Mouse (Mus musculus) myocyte (in vitro differentiated cells): ENCODE results near the gene Adcy2. TPM values are rescaled to one million over a fixed set of nuclear protein-coding genes. Genes with fewer than 3 reads are reported as not detected.

Source experiments
- H3K27me3 ChIP-seq: one replicate; pipeline ENCODE4 v1.6.1; 2011; ENCODE audit not compliant: control insufficient read depth, insufficient read depth, insufficient read length
- H3K36me3 ChIP-seq: one replicate; pipeline ENCODE4 v1.6.1; 2011; ENCODE audit not compliant: control insufficient read depth, insufficient read depth
- H3K4me2 ChIP-seq: one replicate; pipeline ENCODE4 v1.6.1; 2011; ENCODE audit warnings: low read depth, control low read depth
- H3K4me3 ChIP-seq: one replicate; pipeline ENCODE4 v1.5.1; 2011; ENCODE audit warnings: mild to moderate bottlenecking, control low read depth, moderate library complexity
- H3K79me2 ChIP-seq: one replicate; pipeline ENCODE4 v1.6.1; 2011; ENCODE audit not compliant: control insufficient read depth, insufficient read depth
- H3ac ChIP-seq: one replicate; pipeline ENCODE4 v1.6.1; 2011; ENCODE audit not compliant: control insufficient read depth, insufficient read length
- MYOD1 ChIP-seq, 3 experiments: IDR thresholded peaks; one replicate each; pipeline ENCODE4 v1.6.1; 2011; ENCODE audit warnings: control low read depth in 2 of 3, low read depth in 2 of 3, mild to moderate bottlenecking in 2 of 3, moderate library complexity in 1 of 3; ENCODE audit not compliant: insufficient read length in 2 of 3, control insufficient read depth in 1 of 3
- USF1 ChIP-seq: IDR thresholded peaks from one replicate; pipeline ENCODE4 v1.6.1; 2011; ENCODE audit warnings: low read depth, mild to moderate bottlenecking, control low read depth, moderate library complexity
- polyA plus RNA-seq: library from polyadenylated mRNA; unstranded; fragments of >200 nt; fragmentation: generic; extraction: Trizol; gene quantifications from one replicate; pipeline ENCODE4 v1.2.1, GENCODE M21; 2012; ENCODE audit warnings: missing spikeins

Adcy2 gene
- polyA plus RNA-seq, 1 experiment: not detected

- no peaks in the 10 kb centered on the region for H3K79me2 ChIP-seq
- TF ChIP-seq USF1 (no peak), MYOD1 (IDR thresholded peaks at IDR 0.05; ENCODE audit: control insufficient read depth in 1 of 3, insufficient read length in 2 of 3, low read depth in 2 of 3) (peak in 1 of 3 experiments; percentile 2)
- H3K4me2 ChIP-seq: no peak overlapping the region
- peaks cover 10% of the 10 kb centered on the region for H3K36me3 ChIP-seq
- H3K27me3 ChIP-seq: no peaks in the 10 kb centered on the region
- no peak overlapping the region for H3K4me3 ChIP-seq
- H3ac ChIP-seq: no peak overlapping the region
Measured at GRCm38 (mm10) chr13:68572966-68573913, 426.1 kb downstream of the Adcy2 start.

- Histone ChIP-seq H3K27me3 (no peaks in the 10 kb centered on the region), H3ac (no peak overlapping the region), H3K4me3 (no peak overlapping the region), H3K36me3 (peaks cover 12% of the 10 kb centered on the region), H3K79me2 (no peaks in the 10 kb centered on the region), H3K4me2 (no peak overlapping the region)
- TF ChIP-seq MYOD1 (IDR thresholded peaks at IDR 0.05; ENCODE audit: control insufficient read depth in 1 of 3, insufficient read length in 2 of 3, low read depth in 2 of 3): no peak
Measured at GRCm38 (mm10) chr13:68572247-68572646, 427.1 kb downstream of the Adcy2 start.
